Mouse (Mus musculus) gonadal fat pad, adult 2 months (tissue): ENCODE results near the gene Gm10322. TPM values are rescaled to one million over a fixed set of nuclear protein-coding genes. Genes with fewer than 3 reads are reported as not detected.

Experiments
- DNase-seq: peaks from one replicate; pipeline ENCODE4 v3.0.0-alpha.2; 2012; ENCODE audit warnings: low read depth
- polyA plus RNA-seq: library from polyadenylated mRNA; depleted of rRNA; stranded (reverse); fragments of >200 nt; gene quantifications from 2 replicates; pipeline ENCODE4 v1.2.3, GENCODE M21; 2012

Gene Gm10322
- polyA plus RNA-seq, 1 experiment = not detected

DNA sequence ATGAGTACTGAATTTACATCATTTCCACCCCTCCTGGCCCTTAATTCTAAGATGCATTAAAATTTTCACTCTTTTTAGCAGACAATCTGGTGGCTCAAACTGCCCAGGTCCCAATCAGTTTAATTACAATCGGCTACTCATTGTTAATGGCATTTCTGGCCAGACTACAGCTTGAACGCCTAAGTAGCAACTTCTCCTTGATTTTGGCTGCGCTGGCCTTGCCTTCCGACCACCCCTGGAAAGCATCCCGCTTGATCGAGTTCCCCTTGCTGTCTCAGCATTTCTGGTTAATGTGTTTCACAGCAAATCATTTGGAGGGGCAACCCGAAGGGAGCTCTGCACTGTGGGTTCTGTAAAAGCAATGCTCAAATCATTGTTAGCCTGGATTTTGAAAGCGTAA lies 13.8 kb upstream of the Gm10322 start:
- no peak for DNase-seq

- no peak for DNase-seq
Observed at GRCm38 (mm10) chr10:59602891-59603290, 13.0 kb upstream of the Gm10322 start.

GRCm38 (mm10) chr10:59603843-59604242 lies 12.0 kb upstream of the Gm10322 start:
- no peak for DNase-seq

DNA sequence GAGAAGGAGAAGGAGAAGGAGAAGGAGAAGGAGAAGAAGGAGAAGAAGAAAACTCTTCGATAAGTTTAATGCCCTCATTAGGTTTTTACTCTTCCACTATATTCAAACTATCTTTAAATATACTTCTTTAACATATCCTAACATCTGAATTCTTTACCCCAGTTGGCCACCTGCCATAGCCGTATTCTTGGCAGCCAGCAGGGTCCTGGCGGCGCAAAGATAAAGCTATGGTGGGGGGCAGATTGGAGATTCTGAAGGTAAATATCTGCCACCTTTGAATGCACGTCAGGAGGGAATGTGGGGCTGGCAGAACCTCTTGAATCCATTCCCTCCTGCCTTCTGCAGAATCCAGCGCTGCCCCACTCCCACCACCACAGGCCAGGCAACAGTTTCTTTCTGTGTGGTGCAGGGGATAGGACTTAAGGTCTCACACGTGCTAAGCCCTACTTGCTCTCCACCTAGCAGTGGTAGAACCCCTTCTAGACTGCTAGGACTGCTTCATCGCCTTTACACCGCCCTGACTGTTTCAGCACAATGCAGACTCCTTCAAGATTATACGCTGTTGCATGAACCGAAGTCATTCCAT lies 10.9 kb upstream of the Gm10322 start:
- DNase-seq = no peak

GRCm38 (mm10) chr10:59613276-59613675 lies 2.6 kb upstream of the Gm10322 start:
- DNase-seq = no peak

- DNase-seq = no peak
Observed at GRCm38 (mm10) chr10:59614141-59614540, 1.7 kb upstream of the Gm10322 start.

- DNase-seq = no peak
Observed at GRCm38 (mm10) chr10:59615411-59615810, 452 bp upstream of the Gm10322 start.

DNA sequence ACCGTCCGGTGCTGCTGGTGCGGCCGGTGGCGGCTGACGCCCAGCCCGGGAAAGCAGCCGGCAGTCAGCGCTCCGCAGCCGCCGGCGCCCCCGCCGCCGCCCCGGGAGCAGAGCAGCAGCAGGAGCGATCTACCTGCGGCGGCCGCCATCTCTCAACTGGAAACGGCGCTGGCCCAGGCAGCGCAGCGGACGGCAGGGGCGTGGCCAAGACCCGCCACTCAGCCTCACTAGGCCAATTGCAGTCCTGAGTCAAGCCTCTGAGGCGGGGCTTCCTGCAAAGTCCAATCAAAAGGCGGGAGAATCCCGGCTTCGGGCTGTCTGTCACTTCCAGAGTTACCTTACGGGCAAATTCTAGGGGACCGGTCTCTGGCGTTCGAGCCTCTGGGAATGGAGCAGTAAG lies 659 bp downstream of the Gm10322 start, which contains the start of gene Mcu:
Mcu (minus strand) TSS at position 171 of the 400 bp plus-strand sequence.
- no peak for DNase-seq

GRCm38 (mm10) chr10:59617776-59618175 lies 1.9 kb downstream of the Gm10322 start:
- DNase-seq = no peak

DNA sequence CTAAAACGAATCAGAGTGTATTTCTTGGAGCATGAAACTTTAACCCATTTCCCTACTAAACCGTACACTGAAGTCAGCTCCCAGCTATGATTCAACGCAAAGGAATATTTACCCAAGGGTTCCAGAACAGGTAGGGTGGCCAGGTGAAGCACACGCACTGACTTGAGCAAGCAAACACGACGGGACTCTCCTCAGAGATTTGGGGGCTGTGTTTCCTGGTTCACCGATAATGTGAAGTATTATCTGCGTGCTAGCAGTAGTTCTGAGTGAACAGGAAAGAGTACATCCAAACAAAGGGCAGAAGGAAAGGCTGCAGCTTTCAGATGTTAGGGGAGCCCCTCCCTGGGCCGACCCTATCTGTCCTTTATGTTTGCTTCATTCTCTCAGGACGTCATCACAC lies 5.5 kb downstream of the Gm10322 start:
- no peak for DNase-seq

DNA sequence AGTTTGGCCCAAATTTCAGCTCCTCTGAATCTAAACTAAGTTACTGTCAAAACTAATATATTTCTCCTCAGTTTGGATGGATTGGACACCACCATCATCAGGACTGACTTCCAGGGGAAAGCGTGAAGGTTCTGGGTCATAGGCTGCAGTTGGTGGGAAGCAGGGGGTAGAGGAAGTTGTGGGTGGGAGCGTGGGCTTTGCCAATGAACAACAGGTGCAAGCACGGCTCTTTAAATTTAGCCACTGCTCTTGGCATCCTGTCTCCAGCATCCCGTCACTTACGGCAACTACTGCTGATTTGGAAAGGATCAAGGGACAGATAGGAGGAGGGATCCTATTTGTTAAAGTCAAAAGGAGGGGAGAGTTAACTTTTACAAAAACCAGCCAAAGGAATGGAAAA lies 7.6 kb downstream of the Gm10322 start:
- no peak for DNase-seq

GRCm38 (mm10) chr10:59628641-59629505 lies 13.0 kb downstream of the Gm10322 start:
- DNase-seq = no peak

GRCm38 (mm10) chr10:59629506-59629782 lies 13.6 kb downstream of the Gm10322 start:
- no peak for DNase-seq

GRCm38 (mm10) chr10:59636048-59636447 lies 20.2 kb downstream of the Gm10322 start:
- DNase-seq = no peak

DNA sequence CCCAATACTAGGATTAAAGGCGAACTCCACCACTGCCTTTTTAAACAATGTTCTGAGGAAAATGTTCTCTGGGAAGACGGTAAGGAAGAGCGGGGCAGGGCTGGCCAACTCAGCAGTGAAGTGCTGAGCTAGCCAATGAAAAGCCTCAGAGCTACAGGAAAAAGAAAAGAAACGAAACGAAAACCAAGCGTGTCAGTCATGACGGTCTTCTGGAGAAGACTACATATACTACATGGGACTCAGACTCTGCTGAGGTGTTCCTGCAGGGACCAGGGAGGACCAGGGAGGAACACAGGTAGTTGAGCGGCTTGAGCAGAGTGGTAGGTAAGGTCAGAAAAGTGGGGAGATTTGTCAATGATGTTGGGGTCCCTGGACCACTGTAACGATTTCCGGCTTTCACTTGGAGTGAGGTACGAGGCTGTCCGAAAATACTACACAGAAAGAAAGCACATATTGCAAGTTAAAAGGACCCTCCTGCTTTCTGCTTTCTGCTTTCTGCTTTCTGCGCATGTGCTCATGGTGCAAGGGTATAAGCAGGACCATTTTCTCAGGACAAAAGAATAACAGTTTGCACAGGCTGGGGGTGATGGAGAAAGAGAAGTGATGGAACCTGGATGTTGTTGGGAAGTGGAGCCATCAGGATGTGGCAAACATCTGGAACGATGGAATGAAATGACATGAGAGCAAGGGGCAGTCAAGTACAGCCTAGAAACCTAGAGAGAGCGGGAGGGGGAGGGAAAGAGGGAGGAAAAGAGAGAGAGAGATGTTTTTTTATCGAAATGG lies 21.1 kb downstream of the Gm10322 start:
- DNase-seq = no peak

GRCm38 (mm10) chr10:59637596-59638124 lies 21.8 kb downstream of the Gm10322 start:
- DNase-seq = no peak

DNA sequence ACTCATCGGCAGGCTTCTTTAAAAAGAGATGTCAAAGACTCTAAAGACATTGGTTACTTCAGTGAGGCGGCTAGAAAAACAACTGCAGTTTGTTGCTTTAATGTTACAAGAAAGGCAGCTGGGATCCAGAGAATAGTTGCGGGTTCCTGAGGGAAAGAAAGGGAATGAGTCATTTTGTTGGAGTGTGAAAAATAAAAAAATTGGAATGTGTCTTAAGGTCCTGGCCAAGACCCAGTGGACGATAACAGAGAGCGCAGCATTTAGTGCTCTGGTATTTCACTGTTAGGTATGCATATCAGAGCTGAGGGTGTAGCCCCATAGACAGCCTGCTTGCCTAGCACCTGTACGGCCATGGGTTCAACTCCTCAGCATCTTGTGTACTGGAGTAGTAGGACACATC lies 22.7 kb downstream of the Gm10322 start:
- no peak for DNase-seq

DNA sequence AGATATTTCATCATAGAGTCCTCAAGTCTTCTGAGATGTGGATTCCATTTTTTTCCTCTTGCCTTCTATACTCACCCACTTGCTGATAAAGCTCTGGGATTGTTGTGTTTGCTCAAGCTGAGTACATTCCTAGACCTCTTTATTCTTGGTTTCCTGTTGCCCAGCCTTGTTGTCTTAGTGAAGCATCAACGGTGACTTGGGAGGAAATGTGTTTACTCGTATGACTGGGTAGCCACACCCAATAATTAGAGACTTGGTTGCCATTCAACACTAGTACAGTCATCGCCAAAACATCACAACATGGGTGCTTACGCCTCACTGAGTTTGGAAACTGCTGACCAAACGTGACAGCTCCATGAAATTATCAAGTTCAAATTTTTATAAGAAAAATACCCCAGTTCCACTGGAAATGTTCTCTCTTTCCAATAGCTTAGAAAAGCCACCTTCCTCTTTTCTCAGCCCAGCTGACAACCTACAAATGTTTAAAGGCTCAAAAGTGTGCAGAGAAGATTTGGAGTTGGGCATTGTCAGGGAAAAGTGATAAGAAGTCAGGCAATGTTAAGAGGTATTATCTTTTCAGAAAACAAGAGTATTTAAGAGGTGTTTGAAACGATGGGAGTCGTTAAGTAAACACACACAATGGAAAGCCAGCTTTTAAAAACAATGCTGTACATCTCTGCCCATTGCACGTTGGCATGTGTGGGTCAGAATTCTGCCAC lies 27.0 kb downstream of the Gm10322 start:
- no peak for DNase-seq

DNA sequence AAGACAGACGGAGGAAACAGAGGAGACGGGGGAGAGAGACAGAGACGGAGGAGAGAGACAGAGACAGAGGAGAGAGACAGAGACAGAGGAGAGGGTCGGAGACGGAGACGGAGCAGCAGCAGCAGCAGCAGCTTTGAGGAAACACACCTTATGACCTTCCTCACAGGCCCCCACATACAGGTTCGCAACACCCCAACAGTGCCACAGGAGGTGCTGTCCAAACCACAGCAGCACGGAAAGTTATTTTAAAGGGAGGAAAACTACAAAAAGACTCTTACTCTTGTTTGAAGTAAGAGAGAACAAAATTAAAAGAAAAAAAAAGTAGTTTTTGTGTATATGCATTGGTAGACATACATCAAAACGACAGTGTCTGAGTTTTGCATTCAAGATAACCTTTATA lies 27.8 kb downstream of the Gm10322 start:
- DNase-seq = no peak

GRCm38 (mm10) chr10:59644710-59645109 lies 28.8 kb downstream of the Gm10322 start:
- no peak for DNase-seq

DNA sequence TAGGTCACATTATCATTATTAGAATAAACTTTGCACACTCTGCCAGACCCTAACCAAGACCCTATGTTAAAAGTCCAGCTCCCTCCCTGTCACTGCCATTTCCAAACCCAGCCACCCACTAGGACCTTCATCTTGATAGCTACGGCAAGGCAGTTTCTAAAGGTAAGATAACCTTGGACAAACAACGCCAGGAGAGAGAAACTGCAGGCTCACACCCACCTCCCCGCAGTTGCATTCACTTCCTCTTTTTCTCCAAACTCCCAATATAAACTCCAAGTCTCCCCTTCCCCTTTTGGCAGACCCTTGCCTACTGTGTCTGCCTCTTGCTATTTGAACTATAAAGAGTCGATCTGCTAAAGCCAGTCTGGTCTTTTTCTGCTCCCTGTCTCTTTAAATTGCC lies 29.3 kb downstream of the Gm10322 start:
- no peak for DNase-seq

GRCm38 (mm10) chr10:59646821-59647378 lies 31.0 kb downstream of the Gm10322 start:
- no peak for DNase-seq
